Mouse (Mus musculus): Measurements from ENCODE around the gene Olfr972. TPM values are rescaled to one million over a fixed set of nuclear protein-coding genes. Genes with fewer than 3 reads are reported as not detected.
"Not testable (repeated sequence)": the region's sequence is repeated elsewhere in the genome, so short reads cannot be mapped to it uniquely, and the experiment has no call there.

Olfr972 gene
- not detected in 2 replicates for polyA plus RNA-seq (2015; fragmentation: Nextera tagmentation; extraction: Ambion mirVana)

GRCm38 (mm10) chr9:39866122-39866521 lies at the start of gene Olfr972:
TSS of gene Olfr972 (plus strand) at chr9:39866422.
- no peaks in the 10 kb centered on the region for H3K4me1 ChIP-seq
- ATAC-seq (ENCODE audit: insufficient read depth, low FRiP score, low read depth) = no peak
- no peaks in the 10 kb centered on the region for H3K36me3 ChIP-seq
- no peak within 1 kb of the TSS for H3K4me2 ChIP-seq
- H3K27ac ChIP-seq = no peak within 1 kb of the TSS
- no peak within 1 kb of the TSS for H3K9ac ChIP-seq
- H3K27me3 ChIP-seq (replicated peaks) = no peaks in the 10 kb centered on the region
- WGBS = 67% methylated on average over 2 of the region's 2 CpGs
- no peak within 1 kb of the TSS for H3K4me3 ChIP-seq (replicated peaks)
- H3K9me3 ChIP-seq = no peaks in the 10 kb centered on the region

- H3K4me3 ChIP-seq (replicated peaks); ATAC-seq (ENCODE audit: insufficient read depth, low FRiP score, low read depth); H3K27me3 ChIP-seq (replicated peaks); H3K9ac ChIP-seq; H3K9me3 ChIP-seq; H3K4me1 ChIP-seq; H3K4me2 ChIP-seq; H3K36me3 ChIP-seq; H3K27ac ChIP-seq: not testable (repeated sequence)
- WGBS = 85% methylated on average over 2 of the region's 2 CpGs
Observed at GRCm38 (mm10) chr9:39836576-39836975, 29.6 kb upstream of the Olfr972 start, which contains the start of gene Olfr971. TSS of gene Olfr971 (plus strand) at chr9:39836876.

- H3K27ac ChIP-seq; H3K9me3 ChIP-seq; H3K36me3 ChIP-seq; H3K27me3 ChIP-seq (replicated peaks); H3K9ac ChIP-seq; H3K4me2 ChIP-seq; H3K4me3 ChIP-seq (replicated peaks); H3K4me1 ChIP-seq; ATAC-seq (ENCODE audit: insufficient read depth, low FRiP score, low read depth): not testable (repeated sequence)
- 70% methylated on average over 1 of the region's 1 CpGs for WGBS
Observed at GRCm38 (mm10) chr9:39871986-39872385, 5.8 kb downstream of the Olfr972 start.

- H3K27me3 ChIP-seq (replicated peaks); H3K27ac ChIP-seq; H3K9me3 ChIP-seq; H3K4me3 ChIP-seq (replicated peaks); H3K36me3 ChIP-seq; H3K9ac ChIP-seq; H3K4me1 ChIP-seq; H3K4me2 ChIP-seq: not testable (repeated sequence)
- WGBS = no CpG with 5 or more reads among the region's 4 CpGs
- ATAC-seq (ENCODE audit: insufficient read depth, low FRiP score, low read depth) = peak; percentile 68; the same call in 1 of the 2 replicates
Observed at GRCm38 (mm10) chr9:39877541-39878396, 11.5 kb downstream of the Olfr972 start.

- no peak overlapping the region for H3K27ac ChIP-seq
- no peak overlapping the region for H3K4me2 ChIP-seq
- no peaks in the 10 kb centered on the region for H3K4me1 ChIP-seq
- no peak overlapping the region for H3K9ac ChIP-seq
- WGBS = 70% methylated on average over 6 of the region's 6 CpGs
- no peaks in the 10 kb centered on the region for H3K27me3 ChIP-seq (replicated peaks)
- peak; percentile 22; the same call in 1 of the 2 replicates for ATAC-seq (ENCODE audit: insufficient read depth, low FRiP score, low read depth)
- H3K4me3 ChIP-seq (replicated peaks) = no peak overlapping the region
- H3K36me3 ChIP-seq = no peaks in the 10 kb centered on the region
- H3K9me3 ChIP-seq = no peaks in the 10 kb centered on the region
Observed at GRCm38 (mm10) chr9:39905106-39905505, 38.9 kb downstream of the Olfr972 start.

GRCm38 (mm10) chr9:39907036-39907435 lies 40.8 kb downstream of the Olfr972 start, which contains the start of gene Olfr229:
TSS of gene Olfr229 (plus strand) at chr9:39907336.
- Histone ChIP-seq H3K9me3 (no peaks in the 10 kb centered on the region), H3K4me2 (no peak within 1 kb of the TSS), H3K36me3 (no peaks in the 10 kb centered on the region), H3K4me1 (no peaks in the 10 kb centered on the region), H3K4me3 (replicated peaks) (no peak within 1 kb of the TSS), H3K27me3 (replicated peaks) (no peaks in the 10 kb centered on the region), H3K9ac (no peak within 1 kb of the TSS), H3K27ac (no peak within 1 kb of the TSS)
- 71% methylated on average over 2 of the region's 2 CpGs for WGBS
- no peak for ATAC-seq (ENCODE audit: insufficient read depth, low FRiP score, low read depth)

- ATAC-seq (ENCODE audit: insufficient read depth, low FRiP score, low read depth) = no peak
- H3K36me3 ChIP-seq = no peaks in the 10 kb centered on the region
- H3K4me1 ChIP-seq = no peaks in the 10 kb centered on the region
- H3K4me3 ChIP-seq (replicated peaks) = no peak overlapping the region
- no peak overlapping the region for H3K4me2 ChIP-seq
- no peak overlapping the region for H3K27ac ChIP-seq
- no peaks in the 10 kb centered on the region for H3K27me3 ChIP-seq (replicated peaks)
- H3K9me3 ChIP-seq = no peaks in the 10 kb centered on the region
- no peak overlapping the region for H3K9ac ChIP-seq
- 71% methylated on average over 3 of the region's 3 CpGs for WGBS
Observed at GRCm38 (mm10) chr9:39909939-39910338, 43.7 kb downstream of the Olfr972 start.

Other genes starting within 250 kb of the Olfr972 start
- gene Olfr960, start 245.0 kb upstream of the Olfr972 start, polyA plus RNA-seq (2015; fragmentation: Nextera tagmentation; extraction: Ambion mirVana) = not detected in 2 replicates
- gene Olfr961, start 221.3 kb upstream of the Olfr972 start, polyA plus RNA-seq (2015; fragmentation: Nextera tagmentation; extraction: Ambion mirVana) = not detected in 2 replicates
- not detected in 2 replicates for gene Olfr963, start 199.2 kb upstream of the Olfr972 start, polyA plus RNA-seq (2015; fragmentation: Nextera tagmentation; extraction: Ambion mirVana)
- gene Olfr149, start 159.3 kb upstream of the Olfr972 start, polyA plus RNA-seq (2015; fragmentation: Nextera tagmentation; extraction: Ambion mirVana) = not detected in 2 replicates
- not detected in 2 replicates for gene Olfr965, start 155.1 kb upstream of the Olfr972 start, polyA plus RNA-seq (2015; fragmentation: Nextera tagmentation; extraction: Ambion mirVana)
- gene Olfr150, start 135.4 kb upstream of the Olfr972 start, polyA plus RNA-seq (2015; fragmentation: Nextera tagmentation; extraction: Ambion mirVana) = not detected in 2 replicates
- not detected in 2 replicates for gene Olfr967, start 120.2 kb upstream of the Olfr972 start, polyA plus RNA-seq (2015; fragmentation: Nextera tagmentation; extraction: Ambion mirVana)
- gene Olfr968, start 83.2 kb upstream of the Olfr972 start, polyA plus RNA-seq (2015; fragmentation: Nextera tagmentation; extraction: Ambion mirVana) = not detected in 2 replicates
- not detected in 2 replicates for gene Olfr969, start 75.5 kb upstream of the Olfr972 start, polyA plus RNA-seq (2015; fragmentation: Nextera tagmentation; extraction: Ambion mirVana)
- gene Olfr970, start 57.6 kb upstream of the Olfr972 start, polyA plus RNA-seq (2015; fragmentation: Nextera tagmentation; extraction: Ambion mirVana) = not detected in 2 replicates
- not detected in 2 replicates for gene Olfr971, start 29.5 kb upstream of the Olfr972 start, polyA plus RNA-seq (2015; fragmentation: Nextera tagmentation; extraction: Ambion mirVana)
- not detected in 2 replicates for gene Olfr229, start 40.9 kb downstream of the Olfr972 start, polyA plus RNA-seq (2015; fragmentation: Nextera tagmentation; extraction: Ambion mirVana)
- gene Olfr974, start 71.1 kb downstream of the Olfr972 start, polyA plus RNA-seq (2015; fragmentation: Nextera tagmentation; extraction: Ambion mirVana) = not detected in 2 replicates
- 0.04 TPM in 1 of 2 replicates, not detected in the other for gene Olfr975, start 85.6 kb downstream of the Olfr972 start, polyA plus RNA-seq (2015; fragmentation: Nextera tagmentation; extraction: Ambion mirVana)
- not detected in 2 replicates for gene Olfr976, start 94.7 kb downstream of the Olfr972 start, polyA plus RNA-seq (2015; fragmentation: Nextera tagmentation; extraction: Ambion mirVana)
- gene Olfr978, start 125.7 kb downstream of the Olfr972 start, polyA plus RNA-seq (2015; fragmentation: Nextera tagmentation; extraction: Ambion mirVana) = not detected in 2 replicates
- gene Olfr979, start 137.0 kb downstream of the Olfr972 start, polyA plus RNA-seq (2015; fragmentation: Nextera tagmentation; extraction: Ambion mirVana) = not detected in 2 replicates
- not detected in 2 replicates for gene Olfr980, start 143.2 kb downstream of the Olfr972 start, polyA plus RNA-seq (2015; fragmentation: Nextera tagmentation; extraction: Ambion mirVana)
- not detected in 2 replicates for gene Olfr981, start 155.0 kb downstream of the Olfr972 start, polyA plus RNA-seq (2015; fragmentation: Nextera tagmentation; extraction: Ambion mirVana)
- gene Olfr982, start 207.4 kb downstream of the Olfr972 start, polyA plus RNA-seq (2015; fragmentation: Nextera tagmentation; extraction: Ambion mirVana) = not detected in 2 replicates
- gene Olfr983, start 227.2 kb downstream of the Olfr972 start, polyA plus RNA-seq (2015; fragmentation: Nextera tagmentation; extraction: Ambion mirVana) = not detected in 2 replicates
- not detected in 2 replicates for gene Olfr984, start 247.8 kb downstream of the Olfr972 start, polyA plus RNA-seq (2015; fragmentation: Nextera tagmentation; extraction: Ambion mirVana)

All from stomach, embryonic 15.5 days (tissue).